Comparison of ENCODE assay signal across 30 mouse cellular contexts in the genomic region with DNA sequence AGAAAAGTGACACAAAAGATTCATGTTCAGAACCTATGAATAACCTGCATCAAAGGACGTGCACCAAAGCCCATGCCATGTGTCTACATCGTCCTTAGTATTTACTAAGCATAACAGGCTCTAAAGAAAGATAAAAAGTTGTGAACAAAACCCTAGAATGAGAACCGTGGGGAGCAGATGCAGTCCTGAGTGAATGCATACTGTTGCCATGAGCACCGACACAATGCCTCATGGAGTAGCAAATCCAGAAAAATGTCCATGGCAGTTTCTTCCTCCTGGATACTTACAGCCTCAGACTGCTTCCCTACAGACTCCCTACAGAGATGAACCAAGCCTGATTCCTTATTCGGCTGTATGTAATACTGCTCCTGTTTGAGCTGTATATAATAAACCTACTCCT. TPM values are rescaled to one million over a fixed set of nuclear protein-coding genes. Genes with fewer than 3 reads are reported as not detected.
DNase-seq lines count a peak whose midpoint lies in the region; ATAC-seq and TF ChIP-seq lines count a peak whose summit lies in the region.
"Had no signal": no experiment of that assay in that cellular context is flagged by ENCODE, and none has a peak within 500 bp of the region (broad histone marks: within the 10 kb centered on the region; RNA-seq: fewer than 3 reads in every experiment).

No protein-coding gene starts in this region.

- H3K27ac ChIP-seq in hindbrain, embryonic 11.5 days (ENCODE audit: low read depth, low read length), result 0 out of 2 replicates have a peak overlapping the region, but pooled peaks have one; percentile 25
- H3K27ac ChIP-seq in hindbrain, embryonic 16.5 days (ENCODE audit: low read depth, low read length), result no peak overlapping the region
- H3K27ac ChIP-seq in midbrain, embryonic 12.5 days (replicated peaks), result peak overlapping the region; percentile 35
- H3K27ac ChIP-seq: embryonic facial prominence, embryonic 13.5 days; forebrain, embryonic 10.5 days; heart, embryonic 13.5 days; hindbrain, embryonic 15.5 days; intestine, embryonic 15.5 days; layer of hippocampus, adult 2 months; liver, embryonic 12.5 days had no signal

- peak; percentile 19 for DNase-seq in hindbrain, embryonic 11.5 days (ENCODE audit: low spot score)
- DNase-seq in brain, embryonic 14.5 days (ENCODE audit: low read depth), result peak; percentile 40
- peak; percentile 37 for DNase-seq in embryo, embryonic 11 days
- no peak for DNase-seq in layer of hippocampus, postnatal 14 days (ENCODE audit: low spot score in 2 of 2)
- DNase-seq in heart, adult 11 months, result no peak
- DNase-seq in heart, postnatal 4 days, result no peak
- DNase-seq: adrenal gland, postnatal 14 days; cerebellum, adult 11-12 months; cerebellum, postnatal 10 days; forebrain, postnatal 0 days; heart, postnatal 10 days; kidney, adult 2 months; kidney, postnatal 36 days; left cerebral cortex, postnatal 4 days; liver, postnatal 0 days; lung, postnatal 4 days; right cerebral cortex, postnatal 25 days; spleen, adult 18-20 months; thymus, postnatal 25 days had no signal

- H3K4me2 ChIP-seq in hindbrain, embryonic 11.5 days (replicated peaks; ENCODE audit: low read depth, low read length), result no peak overlapping the region
- no peak overlapping the region for H3K4me2 ChIP-seq in hindbrain, embryonic 16.5 days (ENCODE audit: low read length)
- no peak overlapping the region for H3K4me2 ChIP-seq in midbrain, embryonic 12.5 days (replicated peaks)
- H3K4me2 ChIP-seq: embryonic facial prominence, embryonic 13.5 days; heart, embryonic 13.5 days; hindbrain, embryonic 15.5 days; intestine, embryonic 15.5 days; liver, embryonic 12.5 days had no signal

- peak; percentile 78; the same call in 1 of the 2 replicates for ATAC-seq in hindbrain, embryonic 11.5 days (ENCODE audit: low FRiP score)
- ATAC-seq in hindbrain, embryonic 16.5 days, result no peak
- peak; percentile 54; the same call in 1 of the 2 replicates for ATAC-seq in midbrain, embryonic 12.5 days (ENCODE audit: low FRiP score, low read depth)
- ATAC-seq: CD4-positive, CD25-positive, alpha-beta regulatory T cell, adult 4 months; forebrain, postnatal 0 days; intestine, embryonic 15.5 days; liver, embryonic 12.5 days; liver, postnatal 0 days had no signal

- 46% methylated on average over 5 of the region's 5 CpGs for WGBS in hindbrain, embryonic 11.5 days
- WGBS in hindbrain, embryonic 16.5 days, result 33% methylated on average over 5 of the region's 5 CpGs
- WGBS in midbrain, embryonic 12.5 days, result 31% methylated on average over 5 of the region's 5 CpGs

- no peak for TF ChIP-seq CTCF in brain, embryonic 14.5 days (IDR thresholded peaks at IDR 0.05; ENCODE audit: borderline replicate concordance, extremely low read depth, insufficient read depth, insufficient read length)

- H3K9me3 ChIP-seq in hindbrain, embryonic 11.5 days (ENCODE audit: control insufficient read depth, low read length), result no peaks in the 10 kb centered on the region
- no peaks in the 10 kb centered on the region for H3K9me3 ChIP-seq in hindbrain, embryonic 16.5 days (ENCODE audit: control insufficient read depth, low read length)
- H3K9me3 ChIP-seq in midbrain, embryonic 12.5 days, result no peaks in the 10 kb centered on the region
- H3K9me3 ChIP-seq: embryonic facial prominence, embryonic 13.5 days; forebrain, embryonic 10.5 days; heart, embryonic 13.5 days; hindbrain, embryonic 15.5 days; intestine, embryonic 15.5 days; liver, embryonic 12.5 days; megakaryocyte, embryonic 14.5 days had no signal

- TF ChIP-seq POLR2A in brain, embryonic 14.5 days (IDR thresholded peaks at IDR 0.05; ENCODE audit: borderline replicate concordance, extremely low read depth, insufficient read depth, insufficient read length, poor library complexity, severe bottlenecking), result no peak

- H3K27me3 ChIP-seq in hindbrain, embryonic 11.5 days (ENCODE audit: control insufficient read depth, insufficient read depth, low read length), result no peaks in the 10 kb centered on the region
- no peaks in the 10 kb centered on the region for H3K27me3 ChIP-seq in hindbrain, embryonic 16.5 days (replicated peaks; ENCODE audit: control insufficient read depth, insufficient read depth, low read length)
- H3K27me3 ChIP-seq in midbrain, embryonic 12.5 days, result no peaks in the 10 kb centered on the region
- H3K27me3 ChIP-seq: embryonic facial prominence, embryonic 13.5 days; heart, embryonic 13.5 days; hindbrain, embryonic 15.5 days; intestine, embryonic 15.5 days; liver, embryonic 12.5 days; megakaryocyte, embryonic 14.5 days had no signal

- no peak overlapping the region for H3K4me3 ChIP-seq in hindbrain, embryonic 11.5 days (ENCODE audit: low read depth, low read length)
- H3K4me3 ChIP-seq in hindbrain, embryonic 16.5 days (ENCODE audit: low read length), result no peak overlapping the region
- no peak overlapping the region for H3K4me3 ChIP-seq in midbrain, embryonic 12.5 days
- H3K4me3 ChIP-seq: embryonic facial prominence, embryonic 13.5 days; forebrain, embryonic 10.5 days; heart, embryonic 13.5 days; hindbrain, embryonic 15.5 days; intestine, embryonic 15.5 days; layer of hippocampus, adult 2 months; liver, embryonic 12.5 days; megakaryocyte, embryonic 14.5 days had no signal

- H3K4me1 ChIP-seq in hindbrain, embryonic 11.5 days (replicated peaks; ENCODE audit: control insufficient read depth, insufficient read depth, low read length), result no peaks in the 10 kb centered on the region
- no peaks in the 10 kb centered on the region for H3K4me1 ChIP-seq in hindbrain, embryonic 16.5 days (ENCODE audit: control insufficient read depth, insufficient read depth, low read depth, low read length)
- H3K4me1 ChIP-seq in midbrain, embryonic 12.5 days, result peaks cover 7% of the 10 kb centered on the region; the same call in 1 of the 2 replicates
- H3K4me1 ChIP-seq: embryonic facial prominence, embryonic 13.5 days; heart, embryonic 13.5 days; hindbrain, embryonic 15.5 days; intestine, embryonic 15.5 days; liver, embryonic 12.5 days had no signal

- H3K36me3 ChIP-seq in hindbrain, embryonic 11.5 days (ENCODE audit: control insufficient read depth, insufficient read depth, low read length), result no peaks in the 10 kb centered on the region
- H3K36me3 ChIP-seq in hindbrain, embryonic 16.5 days (ENCODE audit: control insufficient read depth, insufficient read depth, low read length), result no peaks in the 10 kb centered on the region
- H3K36me3 ChIP-seq in midbrain, embryonic 12.5 days, result 0 out of 2 replicates have a peak, but pooled peaks cover 2% of the 10 kb centered on the region
- H3K36me3 ChIP-seq: embryonic facial prominence, embryonic 13.5 days; heart, embryonic 13.5 days; hindbrain, embryonic 15.5 days; intestine, embryonic 15.5 days; liver, embryonic 12.5 days had no signal

- no peak overlapping the region for H3K9ac ChIP-seq in hindbrain, embryonic 11.5 days (ENCODE audit: low read depth, low read length)
- no peak overlapping the region for H3K9ac ChIP-seq in hindbrain, embryonic 16.5 days (ENCODE audit: low read depth, low read length)
- no peak overlapping the region for H3K9ac ChIP-seq in midbrain, embryonic 12.5 days (replicated peaks)
- H3K9ac ChIP-seq: embryonic facial prominence, embryonic 13.5 days; forebrain, postnatal 0 days; heart, embryonic 13.5 days; hindbrain, embryonic 15.5 days; intestine, embryonic 15.5 days; liver, embryonic 12.5 days; liver, postnatal 0 days had no signal

RNA-seq across cellular contexts. Expression of gene Ccdc173, which starts 28.4 kb away (rescaled TPM):
- polyA plus RNA-seq in hindbrain, embryonic 11.5 days (2014; fragmentation: Nextera tagmentation; extraction: Ambion mirVana), result 4.2 and 5.8 TPM in 2 replicates
- polyA plus RNA-seq in hindbrain, embryonic 16.5 days (2015; fragmentation: Nextera tagmentation; extraction: Ambion mirVana), result 2.4 and 2.8 TPM in 2 replicates
- polyA plus RNA-seq in brain, embryonic 14.5 days (2012; rRNA removed), result 2.1 and 3.5 TPM in 2 replicates
- 4.8 and 5.1 TPM in 2 replicates for polyA plus RNA-seq in midbrain, embryonic 12.5 days (2016; fragmentation: Nextera tagmentation; extraction: Ambion mirVana)
- total RNA-seq in layer of hippocampus, postnatal 14 days (2021), result 1 to 10 TPM; 2.7 to 2.8 TPM
- under 1 TPM; 0.43 to 0.99 TPM for total RNA-seq in heart, postnatal 4 days (2021)

RNA-seq across cellular contexts. Expression of gene Phospho2, which starts 28.4 kb away (rescaled TPM):
- polyA plus RNA-seq in hindbrain, embryonic 11.5 days (2014; fragmentation: Nextera tagmentation; extraction: Ambion mirVana), result 41.5 and 45.1 TPM in 2 replicates
- polyA plus RNA-seq in hindbrain, embryonic 16.5 days (2015; fragmentation: Nextera tagmentation; extraction: Ambion mirVana), result 32.1 and 36.5 TPM in 2 replicates
- 46.7 and 51.7 TPM in 2 replicates for polyA plus RNA-seq in brain, embryonic 14.5 days (2012; rRNA removed)
- 33.9 and 36.2 TPM in 2 replicates for polyA plus RNA-seq in midbrain, embryonic 12.5 days (2016; fragmentation: Nextera tagmentation; extraction: Ambion mirVana)
- 10 to 100 TPM; 19.0 to 21.7 TPM for total RNA-seq in layer of hippocampus, postnatal 14 days (2021)
- total RNA-seq in heart, postnatal 4 days (2021), result 10 to 100 TPM; 12.2 to 15.3 TPM

RNA-seq across cellular contexts. Expression of gene Ppig, which starts 38.6 kb away (rescaled TPM):
- 139 and 140 TPM in 2 replicates for polyA plus RNA-seq in hindbrain, embryonic 11.5 days (2014; fragmentation: Nextera tagmentation; extraction: Ambion mirVana)
- 114 and 131 TPM in 2 replicates for polyA plus RNA-seq in hindbrain, embryonic 16.5 days (2015; fragmentation: Nextera tagmentation; extraction: Ambion mirVana)
- polyA plus RNA-seq in brain, embryonic 14.5 days (2012; rRNA removed), result 20.4 and 24.2 TPM in 2 replicates
- 146 and 151 TPM in 2 replicates for polyA plus RNA-seq in midbrain, embryonic 12.5 days (2016; fragmentation: Nextera tagmentation; extraction: Ambion mirVana)
- 10 to 100 TPM; 60.3 to 67.0 TPM for total RNA-seq in layer of hippocampus, postnatal 14 days (2021)
- 10 to 100 TPM; 56.7 to 59.9 TPM for total RNA-seq in heart, postnatal 4 days (2021)

RNA-seq across cellular contexts. Expression of gene Fastkd1, which starts 47.7 kb away (rescaled TPM):
- 19.5 and 20.3 TPM in 2 replicates for polyA plus RNA-seq in hindbrain, embryonic 11.5 days (2014; fragmentation: Nextera tagmentation; extraction: Ambion mirVana)
- 15.1 and 17.1 TPM in 2 replicates for polyA plus RNA-seq in hindbrain, embryonic 16.5 days (2015; fragmentation: Nextera tagmentation; extraction: Ambion mirVana)
- polyA plus RNA-seq in brain, embryonic 14.5 days (2012; rRNA removed), result 14.4 and 14.9 TPM in 2 replicates
- 16.2 and 18.2 TPM in 2 replicates for polyA plus RNA-seq in midbrain, embryonic 12.5 days (2016; fragmentation: Nextera tagmentation; extraction: Ambion mirVana)
- 10 to 100 TPM; 19.3 to 20.0 TPM for total RNA-seq in layer of hippocampus, postnatal 14 days (2021)
- total RNA-seq in heart, postnatal 4 days (2021), result 10 to 100 TPM; 26.8 to 28.2 TPM

Comparison
In these comparisons a context has a peak if more than half of its experiments do, and no peak if none do; other contexts are left out.
1. DNase-seq: peak in hindbrain, embryonic 11.5 days (single experiment), brain, embryonic 14.5 days (single experiment) and embryo, embryonic 11 days (single experiment); none in layer of hippocampus, postnatal 14 days (0 of 2), heart, adult 11 months (single experiment) and heart, postnatal 4 days (single experiment).